Mouse (Mus musculus) intestine, embryonic 14.5 days (tissue): Measurements from ENCODE around the gene Adamts17. TPM values are rescaled to one million over a fixed set of nuclear protein-coding genes. Genes with fewer than 3 reads are reported as not detected.

Experiments used
- ATAC-seq: fragments of 200-750 bp; cut with Nextera tagmentation; replicated peaks from 2 replicates; pipeline ENCODE4 v1.8.0; 2017; ENCODE audit warnings: low read depth, moderate number of reproducible peaks, moderate TSS enrichment, moderate library complexity; ENCODE audit not compliant: low FRiP score, low TSS enrichment
- DNase-seq: peaks from one replicate; pipeline ENCODE4 v3.0.0-alpha.2; 2018; ENCODE audit warnings: low spot score
- H3K27ac ChIP-seq: fragments of 300-500 bp; sonication (generic); 2 replicates; pipeline ENCODE4 v1.5.1; 2014; ENCODE audit warnings: low read depth, mild to moderate bottlenecking, control low read depth
- H3K27me3 ChIP-seq: fragments of 300-500 bp; sonication (generic); replicated peaks from 2 replicates; pipeline ENCODE4 v1.6.1; 2014; ENCODE audit warnings: low read length, control low read depth; ENCODE audit not compliant: control insufficient read depth, insufficient read depth
- H3K36me3 ChIP-seq: fragments of 300-500 bp; sonication (generic); 2 replicates; pipeline ENCODE4 v1.6.1; 2014; ENCODE audit warnings: low read length, control low read depth; ENCODE audit not compliant: control insufficient read depth, insufficient read depth
- H3K4me1 ChIP-seq: fragments of 300-500 bp; sonication (generic); replicated peaks from 2 replicates; pipeline ENCODE4 v1.6.1; 2014; ENCODE audit warnings: low read length, control low read depth, mixed read lengths; ENCODE audit not compliant: control insufficient read depth, insufficient read depth
- H3K4me2 ChIP-seq: fragments of 300-500 bp; sonication (generic); 2 replicates; pipeline ENCODE4 v1.6.1; 2014; ENCODE audit warnings: low read length
- H3K4me3 ChIP-seq: fragments of 300-500 bp; sonication (generic); 2 replicates; pipeline ENCODE4 v1.5.1; 2014; ENCODE audit warnings: low read depth, low read length, control low read depth, mixed read lengths
- H3K9ac ChIP-seq: fragments of 300-500 bp; sonication (generic); 2 replicates; pipeline ENCODE4 v1.6.1; 2014; ENCODE audit warnings: mild to moderate bottlenecking, low read length
- H3K9me3 ChIP-seq: fragments of 300-500 bp; sonication (generic); 2 replicates; pipeline ENCODE4 v1.6.1; 2016; ENCODE audit warnings: low read length, control low read depth; ENCODE audit not compliant: control insufficient read depth
- WGBS: fragments of 180-500 bp; shearing (Covaris S2); extraction: QIAGEN DNeasy Blood & Tissue Kit; methylation state at CpG from one replicate; pipeline ENCODE4 v1.1.7; 2014; 5-methylcytosine and 5-hydroxymethylcytosine counted together
- polyA plus RNA-seq: library from polyadenylated mRNA; unstranded; fragments of >200 nt; fragmentation: Nextera tagmentation; extraction: Ambion mirVana; gene quantifications from 2 replicates; pipeline ENCODE4 v1.2.1, GENCODE M21; 2014

The Adamts17 gene
- polyA plus RNA-seq, 1 experiment from 2014 or later, result 6.7 TPM

- no peaks in the 10 kb centered on the region for H3K27me3 ChIP-seq
- no peak overlapping the region for H3K4me2 ChIP-seq
- no peaks in the 10 kb centered on the region for H3K36me3 ChIP-seq
- H3K4me1 ChIP-seq, result no peaks in the 10 kb centered on the region; the same call in 1 of the 2 replicates
- no peak overlapping the region for H3K4me3 ChIP-seq
- no peak for DNase-seq
- H3K9me3 ChIP-seq, result no peaks in the 10 kb centered on the region
- 28% methylated on average over 5 of the region's 5 CpGs for WGBS
- no peak overlapping the region for H3K9ac ChIP-seq
- no peak overlapping the region for H3K27ac ChIP-seq
- no peak for ATAC-seq
Measured at GRCm38 (mm10) chr7:66803798-66804197, 35.7 kb upstream of the Adamts17 start.

- H3K9ac ChIP-seq, result no peak overlapping the region
- H3K4me2 ChIP-seq, result no peak overlapping the region
- DNase-seq (no peak), ATAC-seq (no peak)
- 69% methylated on average over 3 of the region's 3 CpGs for WGBS
- H3K27me3 ChIP-seq, result no peaks in the 10 kb centered on the region
- H3K36me3 ChIP-seq, result no peaks in the 10 kb centered on the region
- no peaks in the 10 kb centered on the region; the same call in 1 of the 2 replicates for H3K4me1 ChIP-seq
- H3K4me3 ChIP-seq, result no peak overlapping the region
- H3K9me3 ChIP-seq, result no peaks in the 10 kb centered on the region
- H3K27ac ChIP-seq, result no peak overlapping the region
Measured at GRCm38 (mm10) chr7:66806801-66807200, 32.7 kb upstream of the Adamts17 start.

GRCm38 (mm10) chr7:66810436-66810835 is 29.1 kb upstream of the Adamts17 start:
- H3K27me3 ChIP-seq, result no peaks in the 10 kb centered on the region
- no peaks in the 10 kb centered on the region for H3K9me3 ChIP-seq
- H3K4me2 ChIP-seq, result no peak overlapping the region
- 0 out of 2 replicates have a peak, but pooled peaks cover 3% of the 10 kb centered on the region for H3K4me1 ChIP-seq
- no peak for ATAC-seq
- 94% methylated on average over 7 of the region's 7 CpGs for WGBS
- no peak overlapping the region for H3K27ac ChIP-seq
- no peak overlapping the region for H3K4me3 ChIP-seq
- H3K9ac ChIP-seq, result no peak overlapping the region
- H3K36me3 ChIP-seq, result no peaks in the 10 kb centered on the region
- DNase-seq, result no peak

- H3K9me3 ChIP-seq, result no peaks in the 10 kb centered on the region
- no peak overlapping the region for H3K9ac ChIP-seq
- no peaks in the 10 kb centered on the region for H3K27me3 ChIP-seq
- WGBS, result 75% methylated on average over 1 of the region's 1 CpGs
- no peaks in the 10 kb centered on the region for H3K36me3 ChIP-seq
- DNase-seq, result no peak
- H3K4me2 ChIP-seq, result no peak overlapping the region
- no peak overlapping the region for H3K27ac ChIP-seq
- no peak overlapping the region for H3K4me3 ChIP-seq
- no peak for ATAC-seq
- H3K4me1 ChIP-seq, result 0 out of 2 replicates have a peak, but pooled peaks cover 3% of the 10 kb centered on the region
Measured at GRCm38 (mm10) chr7:66811294-66811693, 28.2 kb upstream of the Adamts17 start.

- Histone ChIP-seq H3K9me3 (no peaks in the 10 kb centered on the region), H3K4me2 (no peak overlapping the region), H3K36me3 (no peaks in the 10 kb centered on the region), H3K27ac (no peak overlapping the region), H3K9ac (no peak overlapping the region), H3K27me3 (no peaks in the 10 kb centered on the region), H3K4me1 (0 out of 2 replicates have a peak, but pooled peaks cover 3% of the 10 kb centered on the region), H3K4me3 (no peak overlapping the region)
- 89% methylated on average over 4 of the region's 4 CpGs for WGBS
- ATAC-seq (no peak), DNase-seq (no peak)
Measured at GRCm38 (mm10) chr7:66812289-66812688, 27.2 kb upstream of the Adamts17 start.

- no peaks in the 10 kb centered on the region for H3K27me3 ChIP-seq
- H3K4me1 ChIP-seq, result 0 out of 2 replicates have a peak, but pooled peaks cover 3% of the 10 kb centered on the region
- DNase-seq (no peak), ATAC-seq (no peak)
- no peak overlapping the region for H3K4me3 ChIP-seq
- 43% methylated on average over 9 of the region's 9 CpGs for WGBS
- no peak overlapping the region for H3K27ac ChIP-seq
- no peaks in the 10 kb centered on the region for H3K9me3 ChIP-seq
- no peak overlapping the region for H3K9ac ChIP-seq
- no peaks in the 10 kb centered on the region for H3K36me3 ChIP-seq
- no peak overlapping the region for H3K4me2 ChIP-seq
Measured at GRCm38 (mm10) chr7:66812737-66813136, 26.8 kb upstream of the Adamts17 start.

GRCm38 (mm10) chr7:66813172-66813571 is 26.4 kb upstream of the Adamts17 start:
- Histone ChIP-seq H3K27me3 (no peaks in the 10 kb centered on the region), H3K9me3 (no peaks in the 10 kb centered on the region), H3K27ac (no peak overlapping the region), H3K4me1 (0 out of 2 replicates have a peak, but pooled peaks cover 3% of the 10 kb centered on the region), H3K36me3 (no peaks in the 10 kb centered on the region), H3K4me2 (no peak overlapping the region), H3K9ac (no peak overlapping the region), H3K4me3 (no peak overlapping the region)
- 77% methylated on average over 1 of the region's 1 CpGs for WGBS
- ATAC-seq (0 out of 2 replicates have a peak, but pooled peaks have one; percentile 47), DNase-seq (no peak)

- Histone ChIP-seq H3K9ac (no peak overlapping the region), H3K4me3 (no peak overlapping the region), H3K9me3 (no peaks in the 10 kb centered on the region), H3K4me2 (no peak overlapping the region), H3K36me3 (no peaks in the 10 kb centered on the region), H3K4me1 (0 out of 2 replicates have a peak, but pooled peaks cover 3% of the 10 kb centered on the region), H3K27ac (no peak overlapping the region), H3K27me3 (no peaks in the 10 kb centered on the region)
- no peak for ATAC-seq
- WGBS, result 89% methylated on average over 6 of the region's 6 CpGs
- DNase-seq, result no peak
Measured at GRCm38 (mm10) chr7:66815526-66815925, 24.0 kb upstream of the Adamts17 start.

- Histone ChIP-seq H3K9me3 (no peaks in the 10 kb centered on the region), H3K27me3 (no peaks in the 10 kb centered on the region), H3K9ac (no peak overlapping the region), H3K27ac (no peak overlapping the region), H3K4me2 (no peak overlapping the region), H3K4me1 (peaks cover 9% of the 10 kb centered on the region), H3K4me3 (no peak overlapping the region), H3K36me3 (no peaks in the 10 kb centered on the region)
- ATAC-seq, result no peak
- 30% methylated on average over 6 of the region's 6 CpGs for WGBS
- peak; percentile 81 for DNase-seq
Measured at GRCm38 (mm10) chr7:66820034-66820433, 19.5 kb upstream of the Adamts17 start.
